Mouse (Mus musculus) heart, adult 8-10 months (tissue): Measurements from ENCODE around the gene Asb14. TPM values are rescaled to one million over a fixed set of nuclear protein-coding genes. Genes with fewer than 3 reads are reported as not detected.

Experiments used
- DNase-seq: peaks from one replicate; pipeline ENCODE4 v3.0.0; 2022; ENCODE audit warnings: low spot score
- total RNA-seq, 4 experiments: library from RNA; stranded (reverse); gene quantifications; 2 replicates each; pipeline ENCODE4 v1.2.4; 2022

Asb14 gene
- total RNA-seq, 4 experiments from 2014 or later = 103 to 126 (median 118) TPM

DNA sequence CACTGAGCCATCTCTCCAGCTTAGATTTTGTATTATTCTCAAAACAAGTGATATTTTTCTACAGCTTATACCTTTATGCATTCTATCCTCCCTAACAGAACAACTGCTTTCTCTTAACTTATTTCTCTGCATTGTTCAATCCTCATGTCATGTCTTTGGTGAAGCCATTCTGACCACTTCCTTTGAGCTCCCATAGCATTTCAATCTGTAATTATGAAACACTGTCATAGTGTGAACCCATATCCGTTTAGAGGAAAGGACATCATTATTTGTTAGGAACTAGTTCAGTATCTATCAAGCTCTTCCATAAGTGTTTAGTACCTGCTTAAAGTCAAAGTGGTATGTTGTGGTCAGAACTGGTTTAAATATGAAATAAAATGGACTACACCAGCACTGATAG is 66.2 kb downstream of the Asb14 start:
- no peak for DNase-seq

Other genes with a start within 250 kb of the Asb14 start
- 1 to 10 TPM; 5.0 to 6.5 (median 5.3) TPM for gene Pde12, start 224.7 kb upstream of the Asb14 start, total RNA-seq
- gene Dnah12, start 201.3 kb upstream of the Asb14 start, total RNA-seq = under 1 TPM in 3 of 4 experiments, not detected in 1; 0.03 to 0.06 (median 0.06) TPM
- 10 to 100 TPM; 12.7 to 23.4 (median 17.5) TPM for gene Appl1, start 76.7 kb downstream of the Asb14 start, total RNA-seq
- gene Hesx1, start 99.9 kb downstream of the Asb14 start, total RNA-seq = not detected
- gene Il17rd, start 144.4 kb downstream of the Asb14 start, total RNA-seq = 1 to 10 TPM; 3.1 to 4.4 (median 3.5) TPM
- gene Arhgef3, start 220.3 kb downstream of the Asb14 start, total RNA-seq = 10 to 100 TPM; 19.5 to 27.9 (median 23.9) TPM